In the genomic region with DNA sequence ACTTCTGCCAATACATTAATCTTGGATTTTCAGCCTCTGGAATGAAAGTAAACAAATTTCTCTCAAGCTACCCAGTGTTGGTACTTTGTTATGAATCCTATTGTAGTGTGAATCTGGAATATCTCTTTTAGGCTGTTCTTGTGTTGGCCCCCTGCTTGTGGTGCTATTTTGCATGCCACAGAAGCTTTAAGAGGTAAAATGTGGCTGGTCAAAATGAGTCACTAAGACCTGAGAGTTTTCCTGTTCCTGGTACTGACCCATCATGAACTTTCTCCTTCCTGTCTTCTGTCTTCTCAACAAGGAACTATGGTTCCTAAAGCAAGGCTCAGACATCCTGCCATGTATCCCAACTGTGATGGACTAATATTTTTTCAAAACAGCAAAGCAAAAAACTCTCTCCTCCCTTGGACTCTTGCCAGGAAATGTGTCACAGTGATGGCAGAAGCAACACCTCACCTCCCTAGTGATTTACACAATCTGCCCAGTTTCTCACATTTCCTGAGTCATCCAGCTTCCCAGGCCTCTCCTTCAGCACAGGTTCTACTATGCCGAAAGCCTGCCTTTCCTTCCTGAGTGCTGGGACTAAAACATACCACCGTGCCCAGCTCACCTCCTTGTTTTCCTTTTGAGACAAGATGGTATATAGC, we compare ENCODE assay signal across 16 mouse cellular contexts. TPM values are rescaled to one million over a fixed set of nuclear protein-coding genes. Genes with fewer than 3 reads are reported as not detected.
DNase-seq lines count a peak whose midpoint lies in the region; ATAC-seq and TF ChIP-seq lines count a peak whose summit lies in the region.
"Had no signal": no experiment of that assay in that cellular context is flagged by ENCODE, and none has a peak within 500 bp of the region (broad histone marks: within the 10 kb centered on the region; RNA-seq: fewer than 3 reads in every experiment).

No protein-coding gene starts in this region.

- peak; percentile 93 for ATAC-seq in Patski
- ATAC-seq in forebrain, postnatal 0 days = no peak; the same call in 1 of the 2 replicates
- no peak for ATAC-seq in activated CD4-positive, CD25-positive, alpha-beta regulatory T cell, adult 4 months
- ATAC-seq: intestine, embryonic 15.5 days had no signal

- H3K9me3 ChIP-seq in heart, embryonic 10.5 days = no peaks in the 10 kb centered on the region
- no peaks in the 10 kb centered on the region for H3K9me3 ChIP-seq in forebrain, postnatal 0 days (ENCODE audit: low read length)
- H3K9me3 ChIP-seq: embryonic facial prominence, embryonic 15.5 days; heart, embryonic 12.5 days; intestine, embryonic 15.5 days; neural tube, embryonic 13.5 days; stomach, embryonic 15.5 days had no signal

- peaks cover 2% of the 10 kb centered on the region for H3K36me3 ChIP-seq in heart, embryonic 10.5 days
- peaks cover 3% of the 10 kb centered on the region; the same call in 1 of the 2 replicates for H3K36me3 ChIP-seq in forebrain, postnatal 0 days (ENCODE audit: insufficient read depth)

- H3K9ac ChIP-seq in forebrain, postnatal 0 days = no peak overlapping the region
- H3K9ac ChIP-seq: embryonic facial prominence, embryonic 15.5 days; heart, embryonic 12.5 days; intestine, embryonic 15.5 days; neural tube, embryonic 13.5 days; stomach, embryonic 15.5 days had no signal

- no peak overlapping the region for H3K4me2 ChIP-seq in forebrain, postnatal 0 days (ENCODE audit: low read depth)
- H3K4me2 ChIP-seq: embryonic facial prominence, embryonic 15.5 days; heart, embryonic 12.5 days; intestine, embryonic 15.5 days; neural tube, embryonic 13.5 days; stomach, embryonic 15.5 days had no signal

- CTCF ChIA-PET in Patski (lab: Charles Lee) = interaction anchor here (0.9 to 2.3 kb wide), 8 partner anchors 9 to 386 kb away, joined by 3 to 14 read pairs (median 4); a partner anchor contains a TSS

- H3K4me3 ChIP-seq in heart, embryonic 10.5 days = no peak overlapping the region
- H3K4me3 ChIP-seq in forebrain, postnatal 0 days (ENCODE audit: low read depth, low read length) = no peak overlapping the region
- H3K4me3 ChIP-seq: embryonic facial prominence, embryonic 15.5 days; heart, embryonic 12.5 days; intestine, embryonic 15.5 days; neural tube, embryonic 13.5 days; stomach, embryonic 15.5 days had no signal

- DNase-seq in heart, adult 18-20 months = peak; percentile 6 to 7
- no peak for DNase-seq in heart, embryonic 10.5 days (ENCODE audit: low spot score)
- DNase-seq in Patski (ENCODE audit: low read depth, low spot score) = peak; percentile 86
- DNase-seq in forebrain, postnatal 0 days = peak; percentile 26
- DNase-seq in right cerebral cortex, adult 2 months (ENCODE audit: low spot score in 2 of 2) = peak; percentile 56 to 73
- no peak for DNase-seq in retina, postnatal 1 day
- no peak for DNase-seq in gastrocnemius, postnatal 14 days
- DNase-seq: adrenal gland, postnatal 36 days had no signal

- H3K27me3 ChIP-seq in heart, embryonic 10.5 days (ENCODE audit: insufficient read depth, poor library complexity, severe bottlenecking) = no peaks in the 10 kb centered on the region
- H3K27me3 ChIP-seq in Patski = no peaks in the 10 kb centered on the region
- H3K27me3 ChIP-seq in forebrain, postnatal 0 days (ENCODE audit: insufficient read depth, low read length) = no peaks in the 10 kb centered on the region
- H3K27me3 ChIP-seq: embryonic facial prominence, embryonic 15.5 days; heart, embryonic 12.5 days; intestine, embryonic 15.5 days; neural tube, embryonic 13.5 days; stomach, embryonic 15.5 days had no signal

- POLR2A ChIA-PET in Patski (lab: Charles Lee) = interaction anchor here (1.4 kb wide), 1 partner anchor 23 kb away, joined by 5 read pairs; a partner anchor contains a TSS

- no peak overlapping the region for H3K27ac ChIP-seq in heart, embryonic 10.5 days
- H3K27ac ChIP-seq in forebrain, postnatal 0 days (ENCODE audit: low read depth, low read length) = no peak overlapping the region
- H3K27ac ChIP-seq: embryonic facial prominence, embryonic 15.5 days; intestine, embryonic 15.5 days; neural tube, embryonic 13.5 days; stomach, embryonic 15.5 days had no signal

- in situ Hi-C loops in Patski (cut with MboI; ENCODE audit: low pct_unique_long_range_greater_than_20kb) = no loop called here

- WGBS in heart, embryonic 10.5 days = 85% methylated on average over 2 of the region's 2 CpGs
- 79% methylated on average over 2 of the region's 2 CpGs for WGBS in forebrain, postnatal 0 days

- no peaks in the 10 kb centered on the region for H3K4me1 ChIP-seq in heart, embryonic 10.5 days
- H3K4me1 ChIP-seq in forebrain, postnatal 0 days (ENCODE audit: insufficient read depth) = no peaks in the 10 kb centered on the region
- H3K4me1 ChIP-seq: embryonic facial prominence, embryonic 15.5 days; heart, embryonic 12.5 days; intestine, embryonic 15.5 days; neural tube, embryonic 13.5 days; stomach, embryonic 15.5 days had no signal

- TF ChIP-seq CTCF in Patski (IDR thresholded peaks at IDR 0.05) = no peak
- no peak for TF ChIP-seq CTCF in forebrain, postnatal 0 days (IDR thresholded peaks at IDR 0.05; ENCODE audit: low read depth)

- intact Hi-C loops in gastrocnemius, postnatal 14 days (cut with DNase I; ENCODE audit: low total_unique reads) = no loop called here

RNA-seq across cellular contexts. Expression of a gene that starts 12.1 kb away (rescaled TPM):
- total RNA-seq in heart, adult 18-20 months (2021) = 10 to 100 TPM; 10.3 to 11.7 TPM
- 3.9 and 5.1 TPM in 2 replicates for polyA plus RNA-seq in heart, embryonic 10.5 days (2016; fragmentation: Nextera tagmentation; extraction: Ambion mirVana)
- 25.0 TPM for polyA plus RNA-seq in Patski (2021)
- total RNA-seq in forebrain, postnatal 0 days (2014; rRNA removed) = 15.0 and 20.6 TPM in 2 replicates
- polyA plus RNA-seq in forebrain, postnatal 0 days (2015; fragmentation: Nextera tagmentation; extraction: Ambion mirVana) = 9.7 and 14.3 TPM in 2 replicates
- 1 to 10 TPM; 3.3 to 4.0 TPM for total RNA-seq in gastrocnemius, postnatal 14 days (2021)
- polyA plus RNA-seq in activated CD4-positive, CD25-positive, alpha-beta regulatory T cell, adult 4 months (2017; shearing (Covaris generic)) = 10 to 100 TPM in 1 of 2 experiments, 1 to 10 TPM in 1; 7.8 to 12.5 TPM

RNA-seq across cellular contexts. Expression of a gene that starts 23.2 kb away (rescaled TPM):
- total RNA-seq in heart, adult 18-20 months (2021) = 10 to 100 TPM; 10.5 to 12.5 TPM
- polyA plus RNA-seq in heart, embryonic 10.5 days (2016; fragmentation: Nextera tagmentation; extraction: Ambion mirVana) = 10.9 and 12.0 TPM in 2 replicates
- polyA plus RNA-seq in Patski (2021) = 77.9 TPM
- 39.9 and 43.4 TPM in 2 replicates for total RNA-seq in forebrain, postnatal 0 days (2014; rRNA removed)
- polyA plus RNA-seq in forebrain, postnatal 0 days (2015; fragmentation: Nextera tagmentation; extraction: Ambion mirVana) = 11.1 and 15.0 TPM in 2 replicates
- total RNA-seq in gastrocnemius, postnatal 14 days (2021) = 1 to 10 TPM; 5.8 to 7.0 TPM
- 10 to 100 TPM in 1 of 2 experiments, 1 to 10 TPM in 1; 9.9 to 10.7 TPM for polyA plus RNA-seq in activated CD4-positive, CD25-positive, alpha-beta regulatory T cell, adult 4 months (2017; shearing (Covaris generic))

RNA-seq across cellular contexts. Expression of a gene that starts 34.6 kb away (rescaled TPM):
- total RNA-seq in heart, adult 18-20 months (2021) = 10 to 100 TPM; 25.9 to 28.7 TPM
- polyA plus RNA-seq in heart, embryonic 10.5 days (2016; fragmentation: Nextera tagmentation; extraction: Ambion mirVana) = 52.2 TPM in 2 replicates
- polyA plus RNA-seq in Patski (2021) = 48.6 TPM
- 47.7 and 61.9 TPM in 2 replicates for total RNA-seq in forebrain, postnatal 0 days (2014; rRNA removed)
- polyA plus RNA-seq in forebrain, postnatal 0 days (2015; fragmentation: Nextera tagmentation; extraction: Ambion mirVana) = 31.3 and 42.3 TPM in 2 replicates
- total RNA-seq in gastrocnemius, postnatal 14 days (2021) = 10 to 100 TPM; 12.7 to 13.3 TPM
- 10 to 100 TPM; 33.6 to 36.6 TPM for polyA plus RNA-seq in activated CD4-positive, CD25-positive, alpha-beta regulatory T cell, adult 4 months (2017; shearing (Covaris generic))

RNA-seq across cellular contexts. Expression of a gene that starts 42.1 kb away (rescaled TPM):
- total RNA-seq in heart, adult 18-20 months (2021) = under 1 TPM; 0.05 to 0.23 TPM
- 1.0 and 2.0 TPM in 2 replicates for polyA plus RNA-seq in heart, embryonic 10.5 days (2016; fragmentation: Nextera tagmentation; extraction: Ambion mirVana)
- polyA plus RNA-seq in Patski (2021) = 18.4 TPM
- 6.5 and 14.4 TPM in 2 replicates for total RNA-seq in forebrain, postnatal 0 days (2014; rRNA removed)
- 1.6 and 3.5 TPM in 2 replicates for polyA plus RNA-seq in forebrain, postnatal 0 days (2015; fragmentation: Nextera tagmentation; extraction: Ambion mirVana)
- under 1 TPM in 1 of 2 experiments, not detected in 1; 0.10 TPM for total RNA-seq in gastrocnemius, postnatal 14 days (2021)
- polyA plus RNA-seq in activated CD4-positive, CD25-positive, alpha-beta regulatory T cell, adult 4 months (2017; shearing (Covaris generic)) = not detected
- total RNA-seq: megakaryocyte-erythroid progenitor cell, adult 5-6 weeks had no signal
- polyA plus RNA-seq: liver, adult 2 months had no signal

Comparison
In these comparisons a context has a peak if more than half of its experiments do, and no peak if none do; other contexts are left out.
1. DNase-seq: peak in heart, adult 18-20 months (2 of 2), Patski (single experiment), forebrain, postnatal 0 days (single experiment) and right cerebral cortex, adult 2 months (2 of 2); none in heart, embryonic 10.5 days (single experiment), retina, postnatal 1 day (single experiment) and gastrocnemius, postnatal 14 days (single experiment).